Mouse (Mus musculus): ENCODE data around the gene Dscaml1. TPM values are rescaled to one million over a fixed set of nuclear protein-coding genes. Genes with fewer than 3 reads are reported as not detected.

Gene Dscaml1
- total RNA-seq, 1 experiment from 2014 or later, result not detected

- ATAC-seq (ENCODE audit: extremely low read depth, insufficient number of reproducible peaks, low FRiP score, poor library complexity, severe bottlenecking), result no peak
Observed at GRCm38 (mm10) chr9:45496944-45497343, 70.5 kb downstream of the Dscaml1 start.

GRCm38 (mm10) chr9:45499267-45499666 is 72.8 kb downstream of the Dscaml1 start:
- no peak for ATAC-seq (ENCODE audit: extremely low read depth, insufficient number of reproducible peaks, low FRiP score, poor library complexity, severe bottlenecking)

GRCm38 (mm10) chr9:45500071-45500595 is 73.7 kb downstream of the Dscaml1 start:
- no peak for ATAC-seq (ENCODE audit: extremely low read depth, insufficient number of reproducible peaks, low FRiP score, poor library complexity, severe bottlenecking)

- no peak for ATAC-seq (ENCODE audit: extremely low read depth, insufficient number of reproducible peaks, low FRiP score, poor library complexity, severe bottlenecking)
Observed at GRCm38 (mm10) chr9:45501295-45501927, 75.0 kb downstream of the Dscaml1 start.

- no peak for ATAC-seq (ENCODE audit: extremely low read depth, insufficient number of reproducible peaks, low FRiP score, poor library complexity, severe bottlenecking)
Observed at GRCm38 (mm10) chr9:45501963-45502641, 75.7 kb downstream of the Dscaml1 start.

GRCm38 (mm10) chr9:45504977-45505376 is 78.5 kb downstream of the Dscaml1 start:
- no peak for ATAC-seq (ENCODE audit: extremely low read depth, insufficient number of reproducible peaks, low FRiP score, poor library complexity, severe bottlenecking)

- ATAC-seq (ENCODE audit: extremely low read depth, insufficient number of reproducible peaks, low FRiP score, poor library complexity, severe bottlenecking), result no peak
Observed at GRCm38 (mm10) chr9:45505487-45505939, 79.1 kb downstream of the Dscaml1 start.

- no peak for ATAC-seq (ENCODE audit: extremely low read depth, insufficient number of reproducible peaks, low FRiP score, poor library complexity, severe bottlenecking)
Observed at GRCm38 (mm10) chr9:45507482-45507881, 81.1 kb downstream of the Dscaml1 start.

GRCm38 (mm10) chr9:45510806-45511546 is 84.5 kb downstream of the Dscaml1 start:
- no peak for ATAC-seq (ENCODE audit: extremely low read depth, insufficient number of reproducible peaks, low FRiP score, poor library complexity, severe bottlenecking)

GRCm38 (mm10) chr9:45517993-45518705 is 91.7 kb downstream of the Dscaml1 start:
- ATAC-seq (ENCODE audit: extremely low read depth, insufficient number of reproducible peaks, low FRiP score, poor library complexity, severe bottlenecking), result no peak

- ATAC-seq (ENCODE audit: extremely low read depth, insufficient number of reproducible peaks, low FRiP score, poor library complexity, severe bottlenecking), result no peak
Observed at GRCm38 (mm10) chr9:45519841-45520240, 93.4 kb downstream of the Dscaml1 start.

- no peak for ATAC-seq (ENCODE audit: extremely low read depth, insufficient number of reproducible peaks, low FRiP score, poor library complexity, severe bottlenecking)
Observed at GRCm38 (mm10) chr9:45522866-45523265, 96.4 kb downstream of the Dscaml1 start.

- ATAC-seq (ENCODE audit: extremely low read depth, insufficient number of reproducible peaks, low FRiP score, poor library complexity, severe bottlenecking), result no peak
Observed at GRCm38 (mm10) chr9:45524505-45524904, 98.1 kb downstream of the Dscaml1 start.

GRCm38 (mm10) chr9:45533253-45533652 is 106.8 kb downstream of the Dscaml1 start:
- ATAC-seq (ENCODE audit: extremely low read depth, insufficient number of reproducible peaks, low FRiP score, poor library complexity, severe bottlenecking), result no peak

- no peak for ATAC-seq (ENCODE audit: extremely low read depth, insufficient number of reproducible peaks, low FRiP score, poor library complexity, severe bottlenecking)
Observed at GRCm38 (mm10) chr9:45534472-45534988, 108.1 kb downstream of the Dscaml1 start.

GRCm38 (mm10) chr9:45537649-45538048 is 111.2 kb downstream of the Dscaml1 start:
- ATAC-seq (ENCODE audit: extremely low read depth, insufficient number of reproducible peaks, low FRiP score, poor library complexity, severe bottlenecking), result no peak

- ATAC-seq (ENCODE audit: extremely low read depth, insufficient number of reproducible peaks, low FRiP score, poor library complexity, severe bottlenecking), result no peak
Observed at GRCm38 (mm10) chr9:45539265-45540044, 113.0 kb downstream of the Dscaml1 start.

- ATAC-seq (ENCODE audit: extremely low read depth, insufficient number of reproducible peaks, low FRiP score, poor library complexity, severe bottlenecking), result no peak
Observed at GRCm38 (mm10) chr9:45546024-45546638, 119.7 kb downstream of the Dscaml1 start.

Data from neutrophil, adult 5-6 weeks (primary cell).